Mouse (Mus musculus) hindbrain, embryonic 14.5 days (tissue): ENCODE measurements around the gene Col6a6. TPM values are rescaled to one million over a fixed set of nuclear protein-coding genes. Genes with fewer than 3 reads are reported as not detected.

Source experiments
- ATAC-seq: fragments of 200-750 bp; cut with Nextera tagmentation; 2 replicates; pipeline ENCODE4 v1.8.0; 2017; ENCODE audit warnings: moderate number of reproducible peaks, mild to moderate bottlenecking, moderate TSS enrichment, moderate library complexity; ENCODE audit not compliant: low FRiP score
- DNase-seq: peaks from one replicate; pipeline ENCODE4 v3.0.0-alpha.2; 2015; ENCODE audit warnings: low spot score
- H3K27ac ChIP-seq: fragments of 300-500 bp; sonication (generic); 2 replicates; pipeline ENCODE4 v1.5.1; 2014; ENCODE audit warnings: mild to moderate bottlenecking, moderate library complexity
- H3K27me3 ChIP-seq: fragments of 300-500 bp; sonication (generic); 2 replicates; pipeline ENCODE4 v1.6.1; 2014; ENCODE audit warnings: mild to moderate bottlenecking, low read length, mixed read lengths; ENCODE audit not compliant: control insufficient read depth, insufficient read depth
- H3K36me3 ChIP-seq: fragments of 300-500 bp; sonication (generic); replicated peaks from 2 replicates; pipeline ENCODE4 v1.6.1; 2014; ENCODE audit not compliant: control insufficient read depth, insufficient read depth
- H3K4me1 ChIP-seq: fragments of 300-500 bp; sonication (generic); replicated peaks from 2 replicates; pipeline ENCODE4 v1.6.1; 2014; ENCODE audit warnings: antibody characterized with exemption, low read length, mixed read lengths; ENCODE audit not compliant: control insufficient read depth, insufficient read depth
- H3K4me2 ChIP-seq: fragments of 300-500 bp; sonication (generic); replicated peaks from 2 replicates; pipeline ENCODE4 v1.6.1; 2014; ENCODE audit warnings: mild to moderate bottlenecking, moderate library complexity
- H3K4me3 ChIP-seq: fragments of 300-500 bp; sonication (generic); replicated peaks from 2 replicates; pipeline ENCODE4 v1.5.1; 2014; ENCODE audit warnings: mild to moderate bottlenecking, low read length
- H3K9ac ChIP-seq: fragments of 300-500 bp; sonication (generic); 2 replicates; pipeline ENCODE4 v1.6.1; 2014
- H3K9me3 ChIP-seq: fragments of 300-500 bp; sonication (generic); 2 replicates; pipeline ENCODE4 v1.6.1; 2016; ENCODE audit warnings: low read length; ENCODE audit not compliant: control insufficient read depth
- WGBS: fragments of 180-500 bp; shearing (Covaris S2); extraction: QIAGEN DNeasy Blood & Tissue Kit; methylation state at CpG from one replicate; pipeline ENCODE4 v1.1.7; 2014; 5-methylcytosine and 5-hydroxymethylcytosine counted together
- polyA plus RNA-seq: library from polyadenylated mRNA; unstranded; fragments of >200 nt; fragmentation: Nextera tagmentation; extraction: Ambion mirVana; gene quantifications from 2 replicates; pipeline ENCODE4 v1.2.1, GENCODE M21; 2014

Gene Col6a6
- polyA plus RNA-seq, 1 experiment from 2014 or later = 0.11 TPM

- no peaks in the 10 kb centered on the region for H3K27me3 ChIP-seq
- no peak overlapping the region for H3K27ac ChIP-seq
- no peak overlapping the region for H3K4me2 ChIP-seq
- no peaks in the 10 kb centered on the region for H3K36me3 ChIP-seq
- no peak overlapping the region for H3K4me3 ChIP-seq
- H3K4me1 ChIP-seq = no peaks in the 10 kb centered on the region
- DNase-seq (no peak), ATAC-seq (no peak)
- H3K9ac ChIP-seq = no peak overlapping the region
- WGBS = 71% methylated on average over 16 of the region's 16 CpGs
- H3K9me3 ChIP-seq = no peaks in the 10 kb centered on the region
Observed at GRCm38 (mm10) chr9:105704226-105704932, 123.6 kb downstream of the Col6a6 start.

- WGBS = 64% methylated on average over 9 of the region's 9 CpGs
Observed at GRCm38 (mm10) chr9:105701966-105702365, 126.0 kb downstream of the Col6a6 start.

GRCm38 (mm10) chr9:105700702-105701101 is 127.3 kb downstream of the Col6a6 start:
- H3K4me3 ChIP-seq = no peak overlapping the region
- H3K9me3 ChIP-seq = no peaks in the 10 kb centered on the region
- H3K36me3 ChIP-seq = no peaks in the 10 kb centered on the region
- H3K4me1 ChIP-seq = no peaks in the 10 kb centered on the region
- no peak overlapping the region for H3K4me2 ChIP-seq
- ATAC-seq (no peak), DNase-seq (no peak)
- no peaks in the 10 kb centered on the region for H3K27me3 ChIP-seq
- 76% methylated on average over 6 of the region's 6 CpGs for WGBS
- no peak overlapping the region for H3K9ac ChIP-seq
- H3K27ac ChIP-seq = no peak overlapping the region

More at GRCm38 (mm10) chr9:105701966-105702365, 126.0 kb downstream of the Col6a6 start:
- H3K36me3 ChIP-seq = no peaks in the 10 kb centered on the region
- H3K4me1 ChIP-seq = no peaks in the 10 kb centered on the region
- DNase-seq (no peak), ATAC-seq (no peak)
- no peak overlapping the region for H3K27ac ChIP-seq
- no peak overlapping the region for H3K9ac ChIP-seq
- no peak overlapping the region for H3K4me3 ChIP-seq
- H3K9me3 ChIP-seq = no peaks in the 10 kb centered on the region
- H3K4me2 ChIP-seq = no peak overlapping the region
- H3K27me3 ChIP-seq = no peaks in the 10 kb centered on the region

- 72% methylated on average over 9 of the region's 9 CpGs for WGBS
- no peak for ATAC-seq
Observed at GRCm38 (mm10) chr9:105697764-105698396, 130.1 kb downstream of the Col6a6 start.

GRCm38 (mm10) chr9:105696818-105697564 is 131.0 kb downstream of the Col6a6 start:
- Histone ChIP-seq H3K4me3 (no peak overlapping the region), H3K27ac (no peak overlapping the region), H3K27me3 (no peaks in the 10 kb centered on the region), H3K9me3 (no peaks in the 10 kb centered on the region), H3K36me3 (no peaks in the 10 kb centered on the region), H3K4me2 (no peak overlapping the region), H3K4me1 (no peaks in the 10 kb centered on the region), H3K9ac (no peak overlapping the region)
- DNase-seq = no peak
- ATAC-seq = no peak
- 85% methylated on average over 7 of the region's 7 CpGs for whole genome bisulfite sequencing

More at GRCm38 (mm10) chr9:105697764-105698396, 130.1 kb downstream of the Col6a6 start:
- no peaks in the 10 kb centered on the region for H3K4me1 ChIP-seq
- DNase-seq = no peak
- H3K27me3 ChIP-seq = no peaks in the 10 kb centered on the region
- H3K9me3 ChIP-seq = no peaks in the 10 kb centered on the region
- H3K36me3 ChIP-seq = no peaks in the 10 kb centered on the region
- no peak overlapping the region for H3K4me3 ChIP-seq
- no peak overlapping the region for H3K4me2 ChIP-seq
- H3K27ac ChIP-seq = no peak overlapping the region
- H3K9ac ChIP-seq = no peak overlapping the region

GRCm38 (mm10) chr9:105693854-105694253 is 134.1 kb downstream of the Col6a6 start:
- H3K27ac ChIP-seq = no peak overlapping the region
- ATAC-seq = no peak
- H3K27me3 ChIP-seq = no peaks in the 10 kb centered on the region
- H3K4me2 ChIP-seq = no peak overlapping the region
- no peak overlapping the region for H3K9ac ChIP-seq
- no peak overlapping the region for H3K4me3 ChIP-seq
- H3K9me3 ChIP-seq = no peaks in the 10 kb centered on the region
- WGBS = 12% methylated on average over 5 of the region's 5 CpGs
- H3K4me1 ChIP-seq = no peaks in the 10 kb centered on the region
- peak; percentile 83 for DNase-seq
- peaks cover 1% of the 10 kb centered on the region; the same call in 1 of the 2 replicates for H3K36me3 ChIP-seq

- no peaks in the 10 kb centered on the region for H3K27me3 ChIP-seq
- no peak overlapping the region for H3K4me3 ChIP-seq
- H3K9me3 ChIP-seq = no peaks in the 10 kb centered on the region
- WGBS = 87% methylated on average over 9 of the region's 9 CpGs
- H3K36me3 ChIP-seq = peaks cover 9% of the 10 kb centered on the region
- no peak overlapping the region for H3K9ac ChIP-seq
- ATAC-seq (no peak), DNase-seq (no peak)
- no peak overlapping the region for H3K27ac ChIP-seq
- H3K4me2 ChIP-seq = no peak overlapping the region
- no peaks in the 10 kb centered on the region for H3K4me1 ChIP-seq
Observed at GRCm38 (mm10) chr9:105693056-105693455, 134.9 kb downstream of the Col6a6 start.

- no peak for DNase-seq
- peaks cover 15% of the 10 kb centered on the region for H3K36me3 ChIP-seq
- no peak overlapping the region for H3K4me3 ChIP-seq
- WGBS = 94% methylated on average over 14 of the region's 14 CpGs
- H3K4me1 ChIP-seq = no peaks in the 10 kb centered on the region
- no peak overlapping the region for H3K4me2 ChIP-seq
- H3K27me3 ChIP-seq = no peaks in the 10 kb centered on the region
- no peaks in the 10 kb centered on the region for H3K9me3 ChIP-seq
- no peak overlapping the region for H3K9ac ChIP-seq
- no peak overlapping the region for H3K27ac ChIP-seq
- ATAC-seq = no peak
Observed at GRCm38 (mm10) chr9:105692472-105692871, 135.5 kb downstream of the Col6a6 start.

- H3K4me2 ChIP-seq = no peak overlapping the region
- WGBS = 34% methylated on average over 7 of the region's 7 CpGs
- no peak overlapping the region for H3K9ac ChIP-seq
- no peaks in the 10 kb centered on the region for H3K9me3 ChIP-seq
- no peak overlapping the region for H3K27ac ChIP-seq
- H3K36me3 ChIP-seq = peaks cover 44% of the 10 kb centered on the region
- ATAC-seq (no peak), DNase-seq (no peak)
- no peaks in the 10 kb centered on the region for H3K27me3 ChIP-seq
- H3K4me1 ChIP-seq = no peaks in the 10 kb centered on the region
- no peak overlapping the region for H3K4me3 ChIP-seq
Observed at GRCm38 (mm10) chr9:105689485-105689884, 138.5 kb downstream of the Col6a6 start.
